Mouse (Mus musculus) C2C12 (cell line): ENCODE results near the gene Trabd2b.

Experiments
- CTCF ChIP-seq: IDR thresholded peaks from one replicate; pipeline ENCODE4 v1.5.1; 2011; ENCODE audit not compliant: control insufficient read depth, insufficient read depth, insufficient read length
- MAX ChIP-seq: IDR thresholded peaks from one replicate; pipeline ENCODE4 v1.6.1; 2011; ENCODE audit warnings: mild to moderate bottlenecking, control low read depth
- USF1 ChIP-seq: IDR thresholded peaks from one replicate; pipeline ENCODE4 v1.6.1; 2011; ENCODE audit warnings: low read depth, mild to moderate bottlenecking, control low read depth, moderate library complexity

- no peak for TF ChIP-seq CTCF
- no peak for TF ChIP-seq USF1
- no peak for TF ChIP-seq MAX
Observed at GRCm38 (mm10) chr4:114397625-114398024, 8.9 kb upstream of the Trabd2b start.
